Mouse (Mus musculus) hindbrain, embryonic 13.5 days (tissue): ENCODE results near the gene Prph. TPM values are rescaled to one million over a fixed set of nuclear protein-coding genes. Genes with fewer than 3 reads are reported as not detected.

Source experiments
- ATAC-seq: fragments of 200-750 bp; cut with Nextera tagmentation; 2 replicates; pipeline ENCODE4 v1.8.0; 2017; ENCODE audit warnings: moderate TSS enrichment; ENCODE audit not compliant: low FRiP score
- H3K27ac ChIP-seq: fragments of 300-500 bp; sonication (generic); 2 replicates; pipeline ENCODE4 v1.5.1; 2015; ENCODE audit warnings: inconsistent platforms, mild to moderate bottlenecking, moderate library complexity
- H3K27me3 ChIP-seq: fragments of 300-500 bp; sonication (generic); 2 replicates; pipeline ENCODE4 v1.6.1; 2015; ENCODE audit warnings: mild to moderate bottlenecking, inconsistent platforms
- H3K36me3 ChIP-seq: fragments of 300-500 bp; sonication (generic); 2 replicates; pipeline ENCODE4 v1.6.1; 2015; ENCODE audit warnings: mild to moderate bottlenecking, inconsistent platforms
- H3K4me1 ChIP-seq: fragments of 300-500 bp; sonication (generic); replicated peaks from 2 replicates; pipeline ENCODE4 v1.6.1; 2015; ENCODE audit warnings: inconsistent platforms
- H3K4me2 ChIP-seq: fragments of 300-500 bp; sonication (generic); 2 replicates; pipeline ENCODE4 v1.6.1; 2015; ENCODE audit warnings: inconsistent platforms, mild to moderate bottlenecking, moderate library complexity
- H3K4me3 ChIP-seq: fragments of 300-500 bp; sonication (generic); 2 replicates; pipeline ENCODE4 v1.5.1; 2015; ENCODE audit warnings: mild to moderate bottlenecking, inconsistent platforms
- H3K9ac ChIP-seq: fragments of 300-500 bp; sonication (generic); 2 replicates; pipeline ENCODE4 v1.6.1; 2015; ENCODE audit warnings: mild to moderate bottlenecking, inconsistent platforms
- H3K9me3 ChIP-seq: fragments of 300-500 bp; sonication (generic); 2 replicates; pipeline ENCODE4 v1.6.1; 2016; ENCODE audit warnings: inconsistent platforms
- WGBS: fragments of 180-500 bp; shearing (Covaris S2); methylation state at CpG from one replicate; pipeline ENCODE4 v1.1.7; 2015; 5-methylcytosine and 5-hydroxymethylcytosine counted together
- polyA plus RNA-seq: library from polyadenylated mRNA; unstranded; fragments of >200 nt; fragmentation: Nextera tagmentation; extraction: Ambion mirVana; gene quantifications from 2 replicates; pipeline ENCODE4 v1.2.1, GENCODE M21; 2015

Gene Prph
- polyA plus RNA-seq, 1 experiment from 2014 or later = 78.7 TPM

DNA sequence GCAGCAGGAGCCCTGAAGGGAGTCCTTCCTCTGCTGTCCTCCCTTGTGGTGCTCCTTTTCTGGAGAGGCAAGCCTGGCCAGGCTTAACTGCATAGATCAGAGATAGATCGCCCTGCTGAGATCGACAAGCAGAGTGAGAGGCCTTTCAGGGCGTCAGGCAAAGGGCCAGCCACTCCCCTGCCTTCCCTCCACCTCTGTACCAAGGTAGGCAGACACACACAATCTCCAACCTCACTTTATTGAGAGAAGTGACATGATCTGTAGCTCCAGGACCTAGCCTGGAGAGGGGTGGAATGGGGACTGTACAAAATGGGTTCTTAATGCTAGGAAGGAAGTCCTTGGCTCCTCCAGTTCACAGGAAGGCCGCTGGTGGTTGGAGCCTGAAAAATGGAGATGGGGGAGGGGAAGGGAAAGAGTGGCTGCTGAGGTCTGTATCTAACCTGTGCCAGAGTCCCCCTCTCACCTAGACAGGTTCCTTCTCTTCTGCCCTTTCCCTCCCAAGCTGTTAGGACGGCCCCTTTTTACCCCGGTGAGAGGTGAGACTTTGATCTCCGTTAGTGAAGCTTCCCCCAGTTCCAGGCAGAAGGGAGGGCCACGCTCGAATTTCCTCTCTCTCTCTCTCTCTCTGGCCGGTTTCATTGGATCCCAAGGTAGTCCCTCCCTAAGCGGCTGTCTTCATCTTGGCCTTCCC, 29.0 kb downstream of the Prph start:
- Histone ChIP-seq H3K36me3 (no peaks in the 10 kb centered on the region; the same call in 1 of the 2 replicates), H3K9ac (no peak overlapping the region), H3K4me2 (peak overlapping the region; percentile 23), H3K27ac (no peak overlapping the region), H3K27me3 (peaks cover 60% of the 10 kb centered on the region), H3K4me3 (no peak overlapping the region), H3K4me1 (peaks cover 18% of the 10 kb centered on the region), H3K9me3 (no peaks in the 10 kb centered on the region)
- 12% methylated on average over 11 of the region's 11 CpGs for WGBS
- ATAC-seq = no peak

DNA sequence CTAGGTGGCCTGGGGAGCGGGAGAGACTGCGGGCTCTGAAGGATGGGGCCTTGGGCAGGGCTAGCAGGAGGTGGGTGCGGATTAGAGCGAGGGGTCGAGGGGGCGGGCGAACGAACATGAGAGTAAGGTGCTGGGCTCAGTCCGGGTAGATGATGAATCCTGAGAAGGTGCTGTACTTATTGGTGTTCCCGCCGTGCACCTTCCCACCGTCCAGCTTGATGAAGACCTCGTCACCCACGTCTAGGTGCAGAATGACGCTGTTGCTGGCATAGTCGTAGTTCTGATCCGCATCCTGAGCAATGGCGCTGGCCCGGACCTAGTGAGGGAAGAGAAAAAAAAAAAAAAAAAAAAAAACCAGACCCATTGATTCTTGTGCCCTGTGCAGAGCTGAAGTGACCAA, 29.6 kb downstream of the Prph start:
- Histone ChIP-seq H3K4me3 (no peak overlapping the region), H3K27ac (no peak overlapping the region), H3K36me3 (no peaks in the 10 kb centered on the region; the same call in 1 of the 2 replicates), H3K9ac (no peak overlapping the region), H3K4me2 (peak overlapping the region; percentile 23), H3K4me1 (peaks cover 24% of the 10 kb centered on the region), H3K27me3 (peaks cover 66% of the 10 kb centered on the region), H3K9me3 (no peaks in the 10 kb centered on the region)
- ATAC-seq = no peak
- 10% methylated on average over 19 of the region's 19 CpGs for WGBS

GRCm38 (mm10) chr15:99085997-99086396, 31.0 kb downstream of the Prph start:
- Histone ChIP-seq H3K27me3 (peaks cover 79% of the 10 kb centered on the region), H3K4me2 (peak overlapping the region; percentile 15), H3K4me1 (peaks cover 36% of the 10 kb centered on the region), H3K9me3 (no peaks in the 10 kb centered on the region), H3K4me3 (0 out of 2 replicates have a peak overlapping the region, but pooled peaks have one; percentile 7), H3K36me3 (no peaks in the 10 kb centered on the region; the same call in 1 of the 2 replicates), H3K9ac (no peak overlapping the region), H3K27ac (no peak overlapping the region)
- no peak for ATAC-seq
- WGBS = 71% methylated on average over 4 of the region's 4 CpGs

GRCm38 (mm10) chr15:99087253-99088075, 32.5 kb downstream of the Prph start, which contains the start of gene C1ql4:
TSS of gene C1ql4 (minus strand) at chr15:99087817.
- Histone ChIP-seq H3K9me3 (no peaks in the 10 kb centered on the region), H3K9ac (peak within 1 kb of the TSS; percentile 60; the same call in 1 of the 2 replicates), H3K36me3 (no peaks in the 10 kb centered on the region), H3K4me1 (peaks cover 42% of the 10 kb centered on the region), H3K4me2 (peak within 1 kb of the TSS; percentile 48), H3K27me3 (peaks cover 89% of the 10 kb centered on the region), H3K4me3 (peak within 1 kb of the TSS; percentile 32), H3K27ac (peak within 1 kb of the TSS; percentile 30; the same call in 1 of the 2 replicates)
- 7% methylated on average over 60 of the region's 60 CpGs for WGBS
- no peak for ATAC-seq

GRCm38 (mm10) chr15:99088292-99088691, 33.3 kb downstream of the Prph start:
- under 1% methylated on average over 25 of the region's 27 CpGs for WGBS
- peaks cover 94% of the 10 kb centered on the region for H3K27me3 ChIP-seq

DNA sequence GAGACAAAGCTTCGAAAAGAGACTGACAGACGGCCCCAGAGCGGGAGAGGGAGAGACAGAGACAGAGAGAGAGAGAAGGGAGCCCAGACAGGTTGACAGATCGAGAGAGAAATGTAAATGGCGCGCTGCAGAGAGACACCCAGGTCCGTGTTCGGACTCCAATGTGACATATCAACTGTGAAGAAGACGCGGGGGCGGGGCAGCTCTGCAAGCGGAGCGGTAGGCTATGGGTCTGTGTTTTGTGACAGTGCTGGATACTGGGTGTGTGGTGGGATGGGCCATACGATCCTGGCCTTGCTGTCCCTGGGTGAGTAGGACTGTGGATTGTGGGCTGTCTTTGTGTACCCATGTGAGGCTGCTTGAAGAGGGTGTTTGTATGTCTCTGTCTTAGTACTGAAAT, 34.1 kb downstream of the Prph start:
- Histone ChIP-seq H3K4me1 (peaks cover 58% of the 10 kb centered on the region), H3K27ac (peak overlapping the region; percentile 14; the same call in 1 of the 2 replicates), H3K4me2 (peak overlapping the region; percentile 48; the same call in 1 of the 2 replicates), H3K36me3 (no peaks in the 10 kb centered on the region), H3K27me3 (peaks cover 92% of the 10 kb centered on the region), H3K4me3 (no peak overlapping the region), H3K9me3 (no peaks in the 10 kb centered on the region), H3K9ac (peak overlapping the region; percentile 60; the same call in 1 of the 2 replicates)
- 4% methylated on average over 14 of the region's 14 CpGs for WGBS
- no peak for ATAC-seq

More at GRCm38 (mm10) chr15:99088292-99088691, 33.3 kb downstream of the Prph start:
- Histone ChIP-seq H3K36me3 (no peaks in the 10 kb centered on the region), H3K9me3 (no peaks in the 10 kb centered on the region), H3K4me2 (peak overlapping the region; percentile 48), H3K27ac (0 out of 2 replicates have a peak overlapping the region, but pooled peaks have one; percentile 18), H3K4me3 (peak overlapping the region; percentile 32), H3K9ac (peak overlapping the region; percentile 60; the same call in 1 of the 2 replicates), H3K4me1 (peaks cover 50% of the 10 kb centered on the region)
- peak; percentile 57; the same call in 1 of the 2 replicates for ATAC-seq

- Histone ChIP-seq H3K36me3 (no peaks in the 10 kb centered on the region), H3K9me3 (no peaks in the 10 kb centered on the region), H3K27ac (peak within 1 kb of the TSS; percentile 77), H3K27me3 (peaks cover 89% of the 10 kb centered on the region), H3K4me3 (peak within 1 kb of the TSS; percentile 45), H3K9ac (peak within 1 kb of the TSS; percentile 73), H3K4me1 (peaks cover 87% of the 10 kb centered on the region), H3K4me2 (peak within 1 kb of the TSS; percentile 80)
- 19% methylated on average over 8 of the region's 8 CpGs for WGBS
- ATAC-seq = no peak
These were observed 37.9 kb downstream of the Prph start, which contains the start of gene Dnajc22 for GRCm38 (mm10) chr15:99092870-99093269. TSS of gene Dnajc22 (plus strand) at chr15:99093170.

DNA sequence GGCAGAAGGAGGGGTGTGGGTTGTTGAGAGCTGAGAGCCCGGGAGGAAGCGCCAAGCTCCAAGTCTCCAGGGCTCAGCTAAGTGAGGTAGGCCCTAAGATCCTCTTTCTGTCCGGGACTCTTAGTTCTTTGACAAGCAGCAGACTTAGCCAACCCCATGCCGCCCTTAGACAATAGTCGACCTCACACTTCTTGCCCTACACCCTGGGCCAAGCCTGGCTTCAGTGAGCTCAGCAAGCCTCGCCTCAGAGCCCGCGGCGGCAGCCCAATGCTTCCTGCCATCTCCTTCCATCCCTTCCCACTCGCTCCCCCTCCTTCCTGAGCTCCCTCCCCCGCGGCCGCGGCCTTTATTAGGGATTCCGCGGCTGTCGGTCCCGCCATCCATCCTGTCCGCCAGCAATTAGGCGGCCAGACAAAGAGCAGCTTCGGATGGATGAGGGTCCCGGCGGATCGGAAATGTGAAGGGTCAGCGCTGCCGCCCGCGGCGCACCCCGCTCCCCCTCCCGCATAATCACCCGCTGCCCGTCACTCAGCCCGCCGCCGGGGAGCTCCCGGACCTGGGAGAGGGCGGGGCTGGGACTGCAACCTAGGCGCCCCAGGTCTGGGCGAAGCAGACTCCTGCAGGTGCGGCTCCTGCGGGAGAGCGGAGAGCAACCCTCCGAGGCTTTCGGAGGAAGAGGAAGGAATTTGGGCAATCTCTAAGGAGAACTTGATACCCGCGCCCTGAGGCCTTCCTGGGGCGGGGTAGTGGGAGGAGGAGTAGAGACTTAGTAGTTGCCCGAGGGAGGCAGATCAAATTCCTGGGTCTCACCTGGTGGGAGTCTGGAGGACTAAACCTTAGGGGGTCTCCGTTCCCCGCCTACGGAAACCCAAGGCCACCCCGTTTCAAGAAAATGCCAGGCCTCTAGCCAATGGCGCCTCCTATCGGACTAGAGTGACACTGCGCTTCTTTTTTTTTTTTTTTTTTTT, 38.6 kb downstream of the Prph start:
- Histone ChIP-seq H3K27me3 (peaks cover 89% of the 10 kb centered on the region), H3K36me3 (no peaks in the 10 kb centered on the region), H3K4me1 (peaks cover 87% of the 10 kb centered on the region), H3K4me2 (peak overlapping the region; percentile 80), H3K9ac (peak overlapping the region; percentile 73), H3K9me3 (no peaks in the 10 kb centered on the region), H3K4me3 (peak overlapping the region; percentile 45), H3K27ac (peak overlapping the region; percentile 77)
- peak; percentile 36 for ATAC-seq
- WGBS = under 1% methylated on average over 54 of the region's 56 CpGs

GRCm38 (mm10) chr15:99094631-99095270, 39.8 kb downstream of the Prph start:
- under 1% methylated on average over 27 of the region's 27 CpGs for WGBS
- Histone ChIP-seq H3K4me3 (no peak overlapping the region), H3K9ac (0 out of 2 replicates have a peak overlapping the region, but pooled peaks have one; percentile 24), H3K9me3 (no peaks in the 10 kb centered on the region), H3K4me2 (peak overlapping the region; percentile 32), H3K27ac (0 out of 2 replicates have a peak overlapping the region, but pooled peaks have one; percentile 8), H3K36me3 (no peaks in the 10 kb centered on the region), H3K27me3 (peaks cover 89% of the 10 kb centered on the region), H3K4me1 (peaks cover 84% of the 10 kb centered on the region)
- ATAC-seq = 0 out of 2 replicates have a peak, but pooled peaks have one; percentile 7

DNA sequence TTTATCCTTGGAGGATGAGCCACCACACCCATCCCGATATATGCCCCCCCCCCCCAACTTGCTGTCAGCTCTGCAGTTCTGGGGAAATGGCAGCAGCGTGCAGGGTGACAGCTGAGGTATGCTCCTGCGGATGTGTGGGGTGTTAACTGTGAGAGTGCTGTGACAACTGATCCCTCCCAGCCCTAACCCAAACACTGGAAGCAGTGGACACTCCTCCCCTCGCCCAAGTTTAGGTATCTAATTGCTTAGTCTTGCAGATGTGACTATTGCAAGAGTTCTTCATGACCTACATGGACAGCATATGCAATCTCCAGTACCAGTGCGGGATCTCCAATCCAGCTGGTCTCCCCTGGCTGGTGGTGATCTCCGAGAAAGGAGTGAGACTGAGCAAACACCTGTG, 40.4 kb downstream of the Prph start:
- Histone ChIP-seq H3K4me3 (no peak overlapping the region), H3K27ac (peak overlapping the region; percentile 8; the same call in 1 of the 2 replicates), H3K9me3 (no peaks in the 10 kb centered on the region), H3K4me1 (peaks cover 79% of the 10 kb centered on the region), H3K36me3 (no peaks in the 10 kb centered on the region), H3K9ac (0 out of 2 replicates have a peak overlapping the region, but pooled peaks have one; percentile 24), H3K4me2 (peak overlapping the region; percentile 32; the same call in 1 of the 2 replicates), H3K27me3 (peaks cover 89% of the 10 kb centered on the region)
- 9% methylated on average over 6 of the region's 6 CpGs for WGBS
- ATAC-seq = no peak
